Mouse (Mus musculus) left cerebral cortex, adult 2 months (tissue): ENCODE results near the gene Cenpa. TPM values are rescaled to one million over a fixed set of nuclear protein-coding genes. Genes with fewer than 3 reads are reported as not detected.

Experiments
- DNase-seq, 2 experiments: peaks; one replicate each; pipeline ENCODE4 v3.0.0; 2021 to 2022; ENCODE audit warnings: low spot score in 2 of 2, mixed read lengths in 1 of 2; ENCODE audit errors: extremely low spot score in 1 of 2
- H3K27ac ChIP-seq: fragments of 200-600 bp; 2 replicates; pipeline ENCODE4 v1.8.1; 2022
- H3K4me3 ChIP-seq: fragments of 200-600 bp; 2 replicates; pipeline ENCODE4 v1.8.1; 2022
- CTCF ChIP-seq: fragments of 200-600 bp; IDR thresholded peaks from 2 replicates; pipeline ENCODE4 v1.8.1; 2022; ENCODE audit warnings: antibody characterized with exemption, mild to moderate bottlenecking, moderate library complexity
- intact Hi-C: fragments of 180-260 bp; cut with DNase I; formaldehyde crosslinking; loops from one replicate; pipeline ENCODE4 v1.15.1; 2025
- total RNA-seq, 2 experiments: library from RNA; stranded (reverse); gene quantifications; 2 replicates each; pipeline ENCODE4 v1.2.3; 2021

Cenpa gene
- total RNA-seq, 2 experiments from 2014 or later: 5.5 to 6.2 TPM

GRCm38 (mm10) chr5:30647815-30648560 lies 18.6 kb upstream of the Cenpa start, which contains the start of gene Slc35f6:
Gene Slc35f6, plus strand, starts transcription at chr5:30647933.
- intact Hi-C loops: loop anchor here (1.0 kb wide), 1 partner anchor 18 kb away; the partner anchor contains the start of gene Cenpa
- Histone ChIP-seq H3K27ac (peak within 1 kb of the TSS; percentile 93), H3K4me3 (peak within 1 kb of the TSS; percentile 86)
- peak; percentile 92 to 93 for DNase-seq
- no peak for TF ChIP-seq CTCF

DNA sequence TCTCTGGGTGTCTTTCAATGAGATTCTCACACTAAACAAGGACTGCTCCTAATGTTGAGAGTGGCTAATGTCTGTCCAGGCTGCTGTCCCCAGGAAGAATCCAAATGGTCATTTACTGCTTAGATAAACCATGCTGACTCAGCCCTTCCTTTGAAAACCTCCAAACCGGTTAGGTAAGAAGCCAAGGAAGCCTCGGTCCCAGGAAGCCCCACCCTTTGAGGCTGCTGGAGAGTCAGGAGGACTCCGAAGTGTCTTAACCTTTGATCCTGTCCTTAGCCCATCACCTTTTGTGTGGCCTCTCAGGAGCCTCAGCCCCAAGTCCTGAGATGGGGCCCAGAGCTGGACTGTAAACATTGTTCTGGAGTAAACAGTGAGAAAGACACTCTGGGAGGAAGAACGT lies 17.0 kb upstream of the Cenpa start:
- no peak for DNase-seq
- intact Hi-C loops: no loop called here

DNA sequence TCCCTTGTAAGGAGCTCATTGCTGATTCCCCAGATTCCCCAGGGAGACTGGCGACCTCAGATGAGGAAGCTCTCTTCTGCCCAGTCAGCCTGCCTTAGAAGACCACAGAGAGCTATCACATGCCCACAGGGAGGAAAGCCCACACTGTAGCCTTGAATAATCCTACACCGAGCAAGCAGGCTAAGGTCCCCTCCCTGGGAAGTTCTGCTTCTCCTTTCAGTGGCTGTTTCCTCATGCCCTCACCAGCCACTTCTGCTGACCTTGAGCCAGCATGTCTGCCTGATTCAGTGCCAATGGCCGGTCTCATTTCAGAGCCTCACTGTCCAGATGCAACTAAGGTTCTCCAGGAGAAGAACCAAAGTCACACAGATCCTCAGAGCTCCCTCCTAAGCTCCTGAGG lies 15.8 kb upstream of the Cenpa start:
- intact Hi-C loops: no loop called here
- no peak for TF ChIP-seq CTCF
- Histone ChIP-seq H3K4me3 (no peak overlapping the region), H3K27ac (no peak overlapping the region)
- no peak for DNase-seq

More for the DNA sequence above, 17.0 kb upstream of the Cenpa start:
- Histone ChIP-seq H3K27ac (no peak overlapping the region), H3K4me3 (no peak overlapping the region)
- no peak for TF ChIP-seq CTCF

- Histone ChIP-seq H3K4me3 (no peak overlapping the region), H3K27ac (no peak overlapping the region)
- intact Hi-C loops: no loop called here
- no peak for DNase-seq
- TF ChIP-seq CTCF: no peak
Observed at GRCm38 (mm10) chr5:30651554-30651953, 15.0 kb upstream of the Cenpa start.

GRCm38 (mm10) chr5:30653246-30653645 lies 13.3 kb upstream of the Cenpa start:
- TF ChIP-seq CTCF: no peak
- H3K4me3 ChIP-seq: no peak overlapping the region
- H3K27ac ChIP-seq: no peak overlapping the region
- DNase-seq: no peak
- intact Hi-C loops: no loop called here

GRCm38 (mm10) chr5:30655042-30655441 lies 11.5 kb upstream of the Cenpa start:
- no peak for DNase-seq
- Histone ChIP-seq H3K4me3 (no peak overlapping the region), H3K27ac (no peak overlapping the region)
- intact Hi-C loops: no loop called here
- TF ChIP-seq CTCF: no peak

DNA sequence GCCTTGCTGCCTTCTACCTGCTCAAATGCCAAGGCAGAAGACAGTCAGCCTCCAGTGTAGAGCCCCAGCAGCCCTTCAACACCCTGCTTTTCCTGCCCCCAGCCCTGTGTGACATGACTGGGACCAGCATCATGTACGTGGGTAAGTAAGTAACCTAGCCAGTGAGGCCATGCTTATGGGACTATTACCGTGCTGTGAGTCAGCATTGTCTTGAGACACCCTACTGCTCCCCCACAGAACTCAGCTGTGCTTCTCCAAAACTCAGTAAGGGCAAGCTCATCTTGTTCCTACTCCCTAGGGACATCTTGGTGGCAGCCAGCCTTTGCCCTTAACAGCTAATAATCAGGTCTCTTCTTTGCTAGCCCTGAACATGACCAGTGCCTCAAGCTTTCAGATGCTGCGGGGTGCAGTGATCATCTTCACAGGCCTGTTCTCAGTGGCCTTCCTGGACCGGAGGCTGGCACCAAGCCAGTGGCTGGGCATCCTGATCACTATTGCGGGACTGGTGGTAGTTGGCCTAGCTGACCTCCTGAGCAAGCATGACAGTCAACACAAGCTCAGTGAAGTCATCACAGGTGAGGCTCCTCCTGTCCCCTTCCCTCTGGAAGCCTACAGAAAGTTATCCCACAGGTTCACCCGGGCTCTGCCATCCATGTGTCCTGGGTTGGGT lies 10.9 kb upstream of the Cenpa start:
- TF ChIP-seq CTCF: no peak
- H3K4me3 ChIP-seq: no peak overlapping the region
- no peak for DNase-seq
- no peak overlapping the region for H3K27ac ChIP-seq
- intact Hi-C loops: no loop called here

GRCm38 (mm10) chr5:30659042-30659441 lies 7.5 kb upstream of the Cenpa start:
- no peak for DNase-seq
- Histone ChIP-seq H3K27ac (no peak overlapping the region), H3K4me3 (no peak overlapping the region)
- no peak for TF ChIP-seq CTCF
- intact Hi-C loops: no loop called here

- TF ChIP-seq CTCF: no peak
- Histone ChIP-seq H3K4me3 (no peak overlapping the region), H3K27ac (no peak overlapping the region)
- intact Hi-C loops: no loop called here
- DNase-seq: no peak
Observed at GRCm38 (mm10) chr5:30660278-30660677, 6.3 kb upstream of the Cenpa start.

DNA sequence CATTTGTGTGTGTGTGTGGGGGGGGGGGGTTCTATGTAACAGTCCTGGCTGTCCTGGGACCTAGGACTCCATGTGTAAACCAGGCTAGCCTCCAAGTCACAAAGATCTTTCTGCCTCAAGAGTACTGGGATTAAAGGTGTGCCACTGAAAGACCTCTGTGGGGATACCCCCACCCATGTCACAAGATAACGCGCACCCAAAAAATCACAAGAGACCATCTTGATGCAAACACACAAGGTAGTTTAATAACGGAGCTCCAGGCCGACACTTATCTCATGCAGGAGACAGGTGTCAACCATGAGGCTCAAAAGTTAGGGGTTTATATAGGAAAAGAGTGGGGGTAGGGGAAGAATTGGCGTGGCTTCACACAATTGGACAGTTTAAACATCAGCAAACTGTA lies 5.8 kb upstream of the Cenpa start:
- DNase-seq: no peak
- Histone ChIP-seq H3K4me3 (no peak overlapping the region), H3K27ac (no peak overlapping the region)
- TF ChIP-seq CTCF: no peak
- intact Hi-C loops: no loop called here

DNA sequence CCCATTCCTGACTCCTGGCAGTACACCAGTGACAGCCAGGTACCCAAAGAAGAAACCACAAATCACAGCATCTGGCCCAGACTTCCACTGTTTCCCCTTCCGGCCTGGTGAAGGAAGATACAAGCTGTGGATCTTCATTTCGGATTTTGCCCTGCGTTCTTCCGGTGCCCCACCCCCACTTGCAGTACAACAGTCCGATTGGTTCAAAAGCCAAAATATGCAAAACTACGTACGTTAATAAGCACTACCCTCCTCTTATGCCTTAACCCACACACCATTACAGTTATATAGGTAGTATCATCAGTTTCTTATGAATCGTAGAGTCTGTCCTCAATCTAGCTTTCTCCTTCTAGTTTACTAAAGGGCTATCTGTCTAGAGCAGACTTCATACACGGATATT lies 1.2 kb upstream of the Cenpa start:
- H3K27ac ChIP-seq: no peak overlapping the region; the same call in 1 of the 2 replicates
- TF ChIP-seq CTCF: no peak
- H3K4me3 ChIP-seq: no peak overlapping the region
- DNase-seq: no peak
- intact Hi-C loops: no loop called here

DNA sequence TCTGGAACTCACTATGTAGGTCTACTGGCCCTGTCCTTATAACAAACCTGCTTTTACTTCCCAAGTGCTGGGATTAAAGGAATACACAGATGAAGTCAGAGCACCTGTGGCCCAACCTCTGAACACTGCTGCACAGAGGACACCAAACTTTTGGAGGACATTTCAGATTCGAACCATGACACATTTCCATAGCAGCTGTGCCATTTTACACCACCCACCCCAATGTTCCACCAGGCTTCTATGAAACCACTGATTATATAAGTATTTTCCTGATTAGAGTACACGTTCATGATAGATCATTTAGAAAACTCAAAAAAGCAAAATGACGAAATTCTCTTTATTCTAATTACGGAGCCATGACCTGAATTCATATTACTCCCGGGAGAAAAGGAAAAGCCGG lies 609 bp upstream of the Cenpa start:
- intact Hi-C loops: loop anchor here (1.0 kb wide), 1 partner anchor 19 kb away; the partner anchor contains the start of gene Slc35f6
- no peak for TF ChIP-seq CTCF
- Histone ChIP-seq H3K27ac (peak overlapping the region; percentile 99), H3K4me3 (peak overlapping the region; percentile 70)
- DNase-seq: peak; percentile 32 to 39

DNA sequence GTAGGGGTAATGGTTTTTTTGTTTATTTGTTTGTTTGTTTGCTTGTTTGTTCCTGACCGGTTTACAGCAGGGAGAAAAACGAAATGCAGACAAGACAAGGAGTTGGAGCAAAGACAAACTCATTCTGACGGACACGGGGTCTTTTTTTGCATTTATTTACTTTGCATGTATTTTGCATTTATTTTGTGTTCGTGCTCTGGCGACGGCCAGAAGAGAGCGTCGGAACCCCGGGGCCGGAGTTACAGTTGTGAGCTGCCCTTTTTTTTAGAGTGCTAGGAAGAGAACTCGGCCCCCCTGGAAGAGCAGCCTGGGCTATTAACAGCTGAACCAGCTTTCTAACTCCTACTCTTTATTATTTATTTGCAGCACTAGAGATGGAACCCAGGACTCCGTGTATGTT lies 638 bp downstream of the Cenpa start:
- intact Hi-C loops: no loop called here
- Histone ChIP-seq H3K27ac (no peak overlapping the region), H3K4me3 (peak overlapping the region; percentile 70)
- DNase-seq: no peak
- TF ChIP-seq CTCF: no peak
